Mouse (Mus musculus) limb, embryonic 11.5 days (tissue): ENCODE measurements around the gene Kcnj6. TPM values are rescaled to one million over a fixed set of nuclear protein-coding genes. Genes with fewer than 3 reads are reported as not detected.

Experiments
- ATAC-seq: fragments of 200-750 bp; cut with Nextera tagmentation; 2 replicates; pipeline ENCODE4 v1.8.0; 2017; ENCODE audit warnings: low read depth; ENCODE audit not compliant: insufficient number of reproducible peaks, low FRiP score, low TSS enrichment
- DNase-seq: peaks from one replicate; pipeline ENCODE4 v3.0.0-alpha.2; 2015; ENCODE audit warnings: low spot score
- H3K27ac ChIP-seq: fragments of 300-500 bp; sonication (generic); replicated peaks from 2 replicates; pipeline ENCODE4 v1.5.1; 2014; ENCODE audit warnings: low read depth, mild to moderate bottlenecking, low read length
- H3K27me3 ChIP-seq: fragments of 300-500 bp; sonication (generic); 2 replicates; pipeline ENCODE4 v1.6.1; 2014; ENCODE audit warnings: mild to moderate bottlenecking, low read length, mixed read lengths; ENCODE audit not compliant: control insufficient read depth, insufficient read depth
- H3K36me3 ChIP-seq: fragments of 300-500 bp; sonication (generic); 2 replicates; pipeline ENCODE4 v1.6.1; 2014; ENCODE audit warnings: mild to moderate bottlenecking, low read length, moderate library complexity, mixed read lengths; ENCODE audit not compliant: control insufficient read depth, insufficient read depth
- H3K4me1 ChIP-seq: fragments of 300-500 bp; sonication (generic); 2 replicates; pipeline ENCODE4 v1.6.1; 2014; ENCODE audit warnings: low read length, mixed read lengths; ENCODE audit not compliant: control insufficient read depth, insufficient read depth
- H3K4me2 ChIP-seq: fragments of 300-500 bp; sonication (generic); 2 replicates; pipeline ENCODE4 v1.6.1; 2014; ENCODE audit warnings: low read depth, mild to moderate bottlenecking, moderate library complexity; ENCODE audit not compliant: severe bottlenecking
- H3K4me3 ChIP-seq: fragments of 300-500 bp; sonication (generic); 2 replicates; pipeline ENCODE4 v1.5.1; 2014; ENCODE audit warnings: low read depth, low read length
- H3K9ac ChIP-seq: fragments of 300-500 bp; sonication (generic); 2 replicates; pipeline ENCODE4 v1.6.1; 2014; ENCODE audit warnings: mild to moderate bottlenecking, low read length
- H3K9me3 ChIP-seq: fragments of 300-500 bp; sonication (generic); 2 replicates; pipeline ENCODE4 v1.6.1; 2016; ENCODE audit warnings: low read length; ENCODE audit not compliant: control insufficient read depth
- WGBS: fragments of 180-500 bp; shearing (Covaris S2); extraction: QIAGEN DNeasy Blood & Tissue Kit; methylation state at CpG from one replicate; pipeline ENCODE4 v1.1.7; 2014; 5-methylcytosine and 5-hydroxymethylcytosine counted together
- polyA plus RNA-seq: library from polyadenylated mRNA; unstranded; fragments of >200 nt; fragmentation: Nextera tagmentation; extraction: Ambion mirVana; gene quantifications from 2 replicates; pipeline ENCODE4 v1.2.1, GENCODE M21; 2014

The Kcnj6 gene
- polyA plus RNA-seq, 1 experiment from 2014 or later = not detected

GRCm38 (mm10) chr16:94994148-94994547 is 3.4 kb downstream of the Kcnj6 start:
- peaks cover 28% of the 10 kb centered on the region for H3K27me3 ChIP-seq
- H3K4me1 ChIP-seq = peaks cover 3% of the 10 kb centered on the region; the same call in 1 of the 2 replicates
- 74% methylated on average over 3 of the region's 3 CpGs for WGBS
- H3K4me3 ChIP-seq = no peak overlapping the region
- no peak overlapping the region for H3K27ac ChIP-seq
- DNase-seq (no peak), ATAC-seq (no peak)
- H3K9me3 ChIP-seq = no peaks in the 10 kb centered on the region
- H3K4me2 ChIP-seq = no peak overlapping the region
- H3K9ac ChIP-seq = no peak overlapping the region
- H3K36me3 ChIP-seq = no peaks in the 10 kb centered on the region

- ATAC-seq (no peak), DNase-seq (no peak)
- H3K9me3 ChIP-seq = no peaks in the 10 kb centered on the region
- H3K4me3 ChIP-seq = no peak overlapping the region
- no peaks in the 10 kb centered on the region for H3K27me3 ChIP-seq
- H3K27ac ChIP-seq = no peak overlapping the region
- 91% methylated on average over 2 of the region's 2 CpGs for WGBS
- H3K36me3 ChIP-seq = no peaks in the 10 kb centered on the region
- no peak overlapping the region for H3K9ac ChIP-seq
- no peaks in the 10 kb centered on the region for H3K4me1 ChIP-seq
- H3K4me2 ChIP-seq = no peak overlapping the region
Observed at GRCm38 (mm10) chr16:94990114-94990513, 7.4 kb downstream of the Kcnj6 start.

GRCm38 (mm10) chr16:94986731-94987130 is 10.8 kb downstream of the Kcnj6 start:
- no peak overlapping the region for H3K9ac ChIP-seq
- ATAC-seq = no peak
- no peak overlapping the region for H3K4me2 ChIP-seq
- no peak for DNase-seq
- H3K4me1 ChIP-seq = no peaks in the 10 kb centered on the region
- H3K9me3 ChIP-seq = no peaks in the 10 kb centered on the region
- H3K36me3 ChIP-seq = no peaks in the 10 kb centered on the region
- no peak overlapping the region for H3K4me3 ChIP-seq
- H3K27me3 ChIP-seq = no peaks in the 10 kb centered on the region
- WGBS = 86% methylated on average over 9 of the region's 9 CpGs
- no peak overlapping the region for H3K27ac ChIP-seq

GRCm38 (mm10) chr16:94984263-94984662 is 13.2 kb downstream of the Kcnj6 start:
- no peak overlapping the region for H3K9ac ChIP-seq
- no peaks in the 10 kb centered on the region for H3K27me3 ChIP-seq
- H3K4me2 ChIP-seq = no peak overlapping the region
- H3K9me3 ChIP-seq = no peaks in the 10 kb centered on the region
- no peaks in the 10 kb centered on the region for H3K4me1 ChIP-seq
- H3K4me3 ChIP-seq = no peak overlapping the region
- no peak overlapping the region for H3K27ac ChIP-seq
- DNase-seq (no peak), ATAC-seq (no peak)
- WGBS = 93% methylated on average over 3 of the region's 3 CpGs
- H3K36me3 ChIP-seq = no peaks in the 10 kb centered on the region

- Histone ChIP-seq H3K9me3 (no peaks in the 10 kb centered on the region), H3K4me3 (no peak overlapping the region), H3K9ac (no peak overlapping the region), H3K4me2 (no peak overlapping the region), H3K4me1 (no peaks in the 10 kb centered on the region), H3K27ac (no peak overlapping the region), H3K27me3 (no peaks in the 10 kb centered on the region), H3K36me3 (no peaks in the 10 kb centered on the region)
- DNase-seq (no peak), ATAC-seq (no peak)
- WGBS = 86% methylated on average over 2 of the region's 2 CpGs
Observed at GRCm38 (mm10) chr16:94980374-94980773, 17.1 kb downstream of the Kcnj6 start.

GRCm38 (mm10) chr16:94979499-94979898 is 18.0 kb downstream of the Kcnj6 start:
- DNase-seq = no peak
- no peaks in the 10 kb centered on the region for H3K36me3 ChIP-seq

GRCm38 (mm10) chr16:94972080-94972855 is 25.2 kb downstream of the Kcnj6 start:
- Histone ChIP-seq H3K27ac (no peak overlapping the region), H3K9ac (no peak overlapping the region), H3K27me3 (no peaks in the 10 kb centered on the region), H3K36me3 (no peaks in the 10 kb centered on the region), H3K4me2 (no peak overlapping the region), H3K4me3 (no peak overlapping the region), H3K9me3 (no peaks in the 10 kb centered on the region), H3K4me1 (no peaks in the 10 kb centered on the region)
- WGBS = 46% methylated on average over 14 of the region's 14 CpGs
- ATAC-seq = no peak
- peak; percentile 85 for DNase-seq

More at GRCm38 (mm10) chr16:94979499-94979898, 18.0 kb downstream of the Kcnj6 start:
- Histone ChIP-seq H3K9ac (no peak overlapping the region), H3K4me1 (no peaks in the 10 kb centered on the region), H3K4me2 (no peak overlapping the region), H3K27ac (no peak overlapping the region), H3K27me3 (no peaks in the 10 kb centered on the region), H3K4me3 (no peak overlapping the region), H3K9me3 (no peaks in the 10 kb centered on the region)
- no peak for ATAC-seq
- 86% methylated on average over 9 of the region's 9 CpGs for WGBS

- DNase-seq = no peak
Observed at GRCm38 (mm10) chr16:94968941-94969340, 28.6 kb downstream of the Kcnj6 start.

GRCm38 (mm10) chr16:94968472-94968871 is 29.0 kb downstream of the Kcnj6 start:
- no peaks in the 10 kb centered on the region for H3K9me3 ChIP-seq

More at GRCm38 (mm10) chr16:94968941-94969340, 28.6 kb downstream of the Kcnj6 start:
- Histone ChIP-seq H3K9ac (no peak overlapping the region), H3K27ac (no peak overlapping the region), H3K4me2 (no peak overlapping the region), H3K27me3 (no peaks in the 10 kb centered on the region), H3K4me1 (no peaks in the 10 kb centered on the region), H3K9me3 (no peaks in the 10 kb centered on the region), H3K4me3 (no peak overlapping the region), H3K36me3 (no peaks in the 10 kb centered on the region)
- no peak for ATAC-seq
- 62% methylated on average over 6 of the region's 6 CpGs for WGBS

More at GRCm38 (mm10) chr16:94968472-94968871, 29.0 kb downstream of the Kcnj6 start:
- Histone ChIP-seq H3K4me3 (no peak overlapping the region), H3K27me3 (no peaks in the 10 kb centered on the region), H3K4me2 (no peak overlapping the region), H3K9ac (no peak overlapping the region), H3K27ac (no peak overlapping the region), H3K4me1 (no peaks in the 10 kb centered on the region), H3K36me3 (no peaks in the 10 kb centered on the region)
- ATAC-seq = no peak
- 79% methylated on average over 2 of the region's 2 CpGs for WGBS
- no peak for DNase-seq
